Mouse (Mus musculus) neural tube, embryonic 13.5 days (tissue): ENCODE measurements around the gene Dnajc5. TPM values are rescaled to one million over a fixed set of nuclear protein-coding genes. Genes with fewer than 3 reads are reported as not detected.
"Not testable (repeated sequence)": the region's sequence is repeated elsewhere in the genome, so short reads cannot be mapped to it uniquely, and the experiment has no call there.

Experiments
- ATAC-seq: fragments of 200-750 bp; cut with Nextera tagmentation; 2 replicates; pipeline ENCODE4 v1.8.0; 2017; ENCODE audit warnings: low read depth, mild to moderate bottlenecking, moderate TSS enrichment, moderate library complexity
- H3K27ac ChIP-seq: fragments of 300-500 bp; sonication (generic); replicated peaks from 2 replicates; pipeline ENCODE4 v1.5.1; 2015; ENCODE audit warnings: moderate library complexity, mild to moderate bottlenecking, inconsistent platforms
- H3K27me3 ChIP-seq: fragments of 300-500 bp; sonication (generic); 2 replicates; pipeline ENCODE4 v1.6.1; 2015; ENCODE audit warnings: mild to moderate bottlenecking, inconsistent platforms
- H3K36me3 ChIP-seq: fragments of 300-500 bp; sonication (generic); 2 replicates; pipeline ENCODE4 v1.6.1; 2015; ENCODE audit warnings: mild to moderate bottlenecking, inconsistent platforms
- H3K4me1 ChIP-seq: fragments of 300-500 bp; sonication (generic); replicated peaks from 2 replicates; pipeline ENCODE4 v1.6.1; 2015; ENCODE audit warnings: inconsistent platforms
- H3K4me2 ChIP-seq: fragments of 300-500 bp; sonication (generic); 2 replicates; pipeline ENCODE4 v1.6.1; 2015; ENCODE audit warnings: inconsistent platforms, mild to moderate bottlenecking, moderate library complexity
- H3K4me3 ChIP-seq: fragments of 300-500 bp; sonication (generic); 2 replicates; pipeline ENCODE4 v1.5.1; 2015; ENCODE audit warnings: mild to moderate bottlenecking, inconsistent platforms
- H3K9ac ChIP-seq: fragments of 300-500 bp; sonication (generic); 2 replicates; pipeline ENCODE4 v1.6.1; 2015; ENCODE audit warnings: moderate library complexity, mild to moderate bottlenecking, inconsistent platforms
- H3K9me3 ChIP-seq: fragments of 300-500 bp; sonication (generic); 2 replicates; pipeline ENCODE4 v1.6.1; 2016; ENCODE audit warnings: inconsistent platforms
- WGBS: fragments of 180-500 bp; shearing (Covaris S2); methylation state at CpG from one replicate; pipeline ENCODE4 v1.1.7; 2015; 5-methylcytosine and 5-hydroxymethylcytosine counted together
- polyA plus RNA-seq: library from polyadenylated mRNA; unstranded; fragments of >200 nt; fragmentation: Nextera tagmentation; extraction: Ambion mirVana; gene quantifications from 2 replicates; pipeline ENCODE4 v1.2.1, GENCODE M21; 2015

The Dnajc5 gene
- polyA plus RNA-seq, 1 experiment from 2014 or later = 192 TPM

DNA sequence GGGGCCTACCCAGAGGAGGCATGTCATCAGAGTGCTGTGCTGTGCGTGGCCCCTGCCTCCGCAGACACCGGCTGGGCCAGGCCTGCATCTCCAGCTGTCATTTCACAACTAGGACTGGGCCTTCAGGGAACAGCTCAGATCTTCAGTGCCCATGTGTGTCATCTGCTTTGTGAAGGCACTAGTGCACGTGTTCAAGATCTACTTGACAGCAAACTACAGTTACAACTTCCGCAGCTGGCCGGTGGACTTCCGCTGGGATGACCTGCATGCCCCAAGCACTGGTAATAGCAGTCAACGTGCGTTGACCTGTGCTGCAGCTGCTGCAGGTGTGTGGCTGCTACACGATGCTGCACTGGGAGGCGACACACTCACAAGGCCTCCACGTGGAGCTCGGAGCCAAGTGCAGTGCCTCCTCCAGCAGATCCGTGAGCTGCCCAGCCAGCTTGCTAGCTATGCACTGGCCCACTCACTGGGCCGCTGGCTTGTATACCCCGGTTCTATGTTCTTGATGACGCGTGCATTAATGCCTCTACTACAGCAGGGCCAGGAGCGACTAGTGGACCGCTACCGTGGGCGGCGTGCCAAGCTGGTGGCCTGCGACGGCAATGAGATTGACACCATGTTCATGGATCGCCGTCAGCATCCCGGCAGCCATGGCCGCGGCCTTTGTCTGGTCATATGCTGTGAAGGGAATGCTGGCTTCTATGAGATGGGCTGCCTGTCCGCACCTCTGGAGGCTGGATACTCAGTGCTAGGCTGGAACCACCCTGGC, 26.9 kb upstream of the Dnajc5 start, which contains the start of gene Abhd16b:
Gene Abhd16b (plus strand): TSS at position 51 of the 772 bp plus-strand sequence.
- H3K4me1 ChIP-seq = peaks cover 15% of the 10 kb centered on the region
- no peaks in the 10 kb centered on the region for H3K27me3 ChIP-seq
- H3K9me3 ChIP-seq = no peaks in the 10 kb centered on the region
- no peak within 1 kb of the TSS for H3K4me3 ChIP-seq
- H3K9ac ChIP-seq = no peak within 1 kb of the TSS
- ATAC-seq = no peak
- no peak within 1 kb of the TSS for H3K4me2 ChIP-seq
- H3K27ac ChIP-seq = no peak within 1 kb of the TSS
- WGBS = 86% methylated on average over 31 of the region's 31 CpGs
- no peaks in the 10 kb centered on the region for H3K36me3 ChIP-seq

DNA sequence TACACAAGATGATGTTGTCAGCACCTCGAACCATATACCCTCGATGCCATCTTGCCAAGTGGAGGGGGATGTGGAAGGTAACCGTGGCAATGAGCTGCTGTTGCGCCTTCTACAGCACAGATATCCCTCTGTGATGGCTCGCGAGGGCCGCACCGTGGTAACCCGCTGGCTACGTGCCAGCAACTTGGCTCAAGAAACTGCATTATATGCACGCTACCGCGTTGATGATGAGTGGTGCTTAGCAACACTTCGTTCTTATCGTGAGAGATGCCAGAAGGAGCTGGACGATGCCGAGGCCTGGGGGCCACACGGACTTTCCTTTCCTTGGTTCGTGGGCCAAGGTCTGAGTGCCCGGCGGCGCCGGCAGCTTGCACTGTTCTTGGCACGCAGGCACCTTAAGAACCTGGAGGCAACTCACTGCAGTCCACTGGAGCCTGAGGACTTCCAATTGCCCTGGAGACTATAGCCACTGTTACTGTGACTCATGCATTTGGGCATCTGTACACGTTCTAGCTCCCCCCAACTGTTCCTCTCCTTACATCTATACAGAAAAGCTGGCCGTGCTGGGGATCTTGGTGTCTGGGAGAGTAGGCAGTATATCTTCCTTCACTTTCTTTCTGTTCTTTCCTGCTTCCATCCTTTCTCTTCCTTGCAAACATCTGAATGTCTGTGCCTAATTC, 25.9 kb upstream of the Dnajc5 start:
- Histone ChIP-seq H3K4me3 (no peak overlapping the region), H3K4me2 (no peak overlapping the region), H3K4me1 (peaks cover 20% of the 10 kb centered on the region), H3K27me3 (no peaks in the 10 kb centered on the region), H3K9me3 (no peaks in the 10 kb centered on the region), H3K9ac (no peak overlapping the region), H3K36me3 (0 out of 2 replicates have a peak, but pooled peaks cover 3% of the 10 kb centered on the region), H3K27ac (no peak overlapping the region)
- no peak for ATAC-seq
- 73% methylated on average over 26 of the region's 26 CpGs for WGBS

DNA sequence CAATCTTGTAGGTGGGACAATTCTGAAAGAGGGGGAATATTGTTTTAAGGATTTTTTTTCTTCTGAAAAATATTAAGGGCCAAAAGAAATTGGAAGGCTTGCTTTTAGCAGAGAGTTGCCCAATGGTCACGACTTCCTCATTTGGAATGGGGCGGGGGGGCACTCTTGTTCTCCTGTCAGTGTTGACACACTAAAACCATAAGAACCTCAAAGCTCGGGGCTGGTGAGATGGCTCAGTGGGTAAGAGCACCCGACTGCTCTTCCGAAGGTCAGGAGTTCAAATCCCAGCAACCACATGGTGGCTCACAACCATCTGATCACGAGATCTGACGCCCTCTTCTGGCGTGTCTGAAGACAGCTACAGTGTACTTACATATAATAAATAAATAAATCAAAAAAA, 24.4 kb upstream of the Dnajc5 start:
- Histone ChIP-seq H3K4me3 (peak overlapping the region; percentile 96; the same call in 1 of the 2 replicates), H3K27ac (0 out of 2 replicates have a peak overlapping the region, but pooled peaks have one; percentile 84), H3K4me2 (peak overlapping the region; percentile 99; the same call in 1 of the 2 replicates), H3K36me3 (peaks cover 17% of the 10 kb centered on the region; the same call in 1 of the 2 replicates), H3K4me1 (peaks cover 20% of the 10 kb centered on the region)
- H3K9ac ChIP-seq, H3K27me3 ChIP-seq, H3K9me3 ChIP-seq, ATAC-seq: not testable (repeated sequence)
- 61% methylated on average over 8 of the region's 8 CpGs for WGBS

DNA sequence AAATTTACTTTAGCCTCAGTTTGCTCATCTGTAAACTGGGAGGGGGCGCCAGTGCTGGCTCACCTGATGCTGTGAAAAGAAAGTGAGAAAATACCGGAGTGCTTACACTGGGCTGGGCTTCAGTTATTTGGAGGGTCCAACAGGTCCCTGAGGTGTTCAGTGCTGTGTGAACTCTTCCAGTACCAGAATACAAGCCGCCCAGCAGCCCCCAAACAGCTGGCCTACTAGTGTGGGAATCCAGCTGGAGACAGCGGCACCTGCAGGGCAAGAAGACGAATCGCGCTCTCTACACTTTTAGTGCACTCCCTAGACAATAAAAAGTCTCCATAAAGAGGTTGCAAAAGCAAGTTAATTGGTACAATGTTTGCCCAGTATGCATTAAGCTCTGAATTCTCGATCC, 24.0 kb upstream of the Dnajc5 start:
- peak overlapping the region; percentile 96 for H3K4me3 ChIP-seq
- ATAC-seq = peak; percentile 75
- H3K27ac ChIP-seq = peak overlapping the region; percentile 84
- 12% methylated on average over 8 of the region's 8 CpGs for WGBS
- peak overlapping the region; percentile 99 for H3K4me2 ChIP-seq
- peaks cover 20% of the 10 kb centered on the region for H3K4me1 ChIP-seq
- no peaks in the 10 kb centered on the region for H3K9me3 ChIP-seq
- H3K27me3 ChIP-seq = no peaks in the 10 kb centered on the region
- peaks cover 22% of the 10 kb centered on the region for H3K36me3 ChIP-seq
- H3K9ac ChIP-seq = peak overlapping the region; percentile 76

DNA sequence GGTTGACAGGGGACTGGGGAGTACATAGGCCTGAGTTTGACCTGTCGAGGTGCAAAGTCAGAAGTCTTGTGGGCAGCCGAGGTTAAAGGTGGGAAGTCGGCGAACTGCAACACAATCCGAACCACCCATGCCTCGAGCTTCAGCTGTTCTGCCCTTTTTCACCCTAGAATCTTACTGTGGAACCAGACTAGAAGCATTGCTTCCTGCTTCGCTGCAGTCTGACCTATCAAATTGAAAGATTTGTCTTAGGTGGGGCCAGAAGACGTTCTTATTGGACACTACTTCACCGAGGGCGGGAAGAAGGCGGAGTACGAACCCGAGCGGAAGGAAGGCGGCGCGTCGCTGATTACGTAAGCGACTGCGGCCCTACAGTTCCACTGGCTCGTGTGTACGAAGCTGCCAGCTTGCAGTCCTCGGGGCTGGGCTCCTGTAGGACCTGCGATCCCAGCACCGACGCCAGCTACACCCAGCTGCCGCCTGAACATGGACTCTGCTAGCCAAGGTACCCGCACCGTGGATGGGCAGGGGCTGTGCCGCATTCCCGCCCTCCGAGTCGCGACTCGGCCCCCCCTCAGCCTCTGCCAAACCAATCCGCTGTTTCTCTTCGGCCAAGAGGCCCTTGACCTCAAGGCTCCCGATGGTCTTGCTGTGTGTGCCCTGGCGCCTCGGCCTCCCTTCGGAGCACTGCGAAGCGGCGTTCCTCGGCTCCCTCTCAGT, 23.3 kb upstream of the Dnajc5 start, which contains the start of gene Tpd52l2:
Gene Tpd52l2 (plus strand): TSS at position 312 of the 717 bp plus-strand sequence.
- Histone ChIP-seq H3K36me3 (peaks cover 29% of the 10 kb centered on the region), H3K27ac (peak within 1 kb of the TSS; percentile 88), H3K4me1 (peaks cover 20% of the 10 kb centered on the region), H3K27me3 (no peaks in the 10 kb centered on the region), H3K9ac (peak within 1 kb of the TSS; percentile 95), H3K4me2 (peak within 1 kb of the TSS; percentile 99), H3K4me3 (peak within 1 kb of the TSS; percentile 96), H3K9me3 (no peaks in the 10 kb centered on the region)
- under 1% methylated on average over 46 of the region's 46 CpGs for WGBS
- peak; percentile 99 for ATAC-seq

DNA sequence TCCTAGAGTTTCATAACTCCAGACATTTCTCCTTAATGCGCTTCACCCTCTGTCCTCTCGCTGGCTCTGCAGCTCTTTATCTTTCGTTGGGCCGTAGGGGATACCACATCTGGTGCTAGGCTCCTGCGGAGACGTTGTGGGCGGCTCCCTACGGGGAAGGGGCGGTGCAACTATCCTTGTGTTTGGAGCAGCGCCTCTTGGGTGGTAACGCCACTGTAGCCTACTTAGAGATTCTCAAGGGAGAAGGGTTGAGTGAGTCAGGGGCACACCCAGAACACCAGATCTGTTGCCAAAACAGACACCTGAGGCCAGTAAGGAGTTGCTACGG, 22.8 kb upstream of the Dnajc5 start:
- WGBS = under 1% methylated on average over 12 of the region's 12 CpGs
- peak; percentile 30; the same call in 1 of the 2 replicates for ATAC-seq

DNA sequence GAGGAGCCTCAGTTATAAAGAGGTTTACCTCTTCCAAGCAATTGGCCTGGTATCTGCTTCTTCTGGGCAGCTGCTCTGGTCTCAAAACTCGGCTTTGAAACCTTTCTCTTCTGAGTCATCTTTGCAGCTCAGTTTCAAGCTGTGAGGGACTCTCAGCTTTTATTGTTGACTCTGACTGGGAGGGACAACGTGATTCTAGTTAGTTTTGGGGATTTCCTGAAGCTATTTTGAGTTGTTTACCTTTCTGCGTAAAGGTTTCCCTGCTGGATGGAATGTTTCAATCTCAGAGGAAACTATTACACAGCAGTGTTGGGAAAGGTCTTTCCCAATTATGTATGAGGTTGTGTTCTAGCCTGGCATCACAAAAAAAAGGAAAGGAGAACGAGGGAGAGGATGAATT, 21.6 kb upstream of the Dnajc5 start:
- Histone ChIP-seq H3K27me3 (no peaks in the 10 kb centered on the region), H3K4me1 (peaks cover 20% of the 10 kb centered on the region), H3K9me3 (no peaks in the 10 kb centered on the region), H3K9ac (no peak overlapping the region), H3K4me2 (0 out of 2 replicates have a peak overlapping the region, but pooled peaks have one; percentile 99), H3K4me3 (no peak overlapping the region), H3K36me3 (peaks cover 45% of the 10 kb centered on the region), H3K27ac (no peak overlapping the region)
- 82% methylated on average over 4 of the region's 4 CpGs for WGBS
- no peak for ATAC-seq

More for the DNA sequence above, 22.8 kb upstream of the Dnajc5 start:
- Histone ChIP-seq H3K9me3 (no peaks in the 10 kb centered on the region), H3K27ac (peak overlapping the region; percentile 88), H3K4me3 (peak overlapping the region; percentile 96), H3K36me3 (peaks cover 34% of the 10 kb centered on the region), H3K9ac (peak overlapping the region; percentile 95), H3K27me3 (no peaks in the 10 kb centered on the region), H3K4me2 (peak overlapping the region; percentile 99), H3K4me1 (peaks cover 20% of the 10 kb centered on the region)

DNA sequence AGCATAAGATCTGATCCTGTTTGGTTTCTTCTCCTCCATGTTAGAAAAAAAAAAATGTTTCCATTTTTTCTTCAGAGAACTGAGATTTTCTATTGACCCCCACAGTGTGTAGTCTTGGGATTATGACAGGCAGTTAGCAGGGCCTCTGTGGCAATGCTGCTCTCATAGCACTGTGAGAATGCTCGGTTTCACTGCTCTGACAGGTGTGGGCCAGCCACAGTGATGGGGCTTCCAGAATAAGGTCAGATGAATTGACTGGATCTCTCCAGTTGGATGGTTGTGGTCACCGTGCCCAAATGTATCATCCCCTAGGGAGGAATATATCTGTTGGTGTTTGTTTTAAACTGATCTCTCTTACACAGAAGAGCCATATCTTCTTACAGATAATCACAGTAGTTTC, 11.1 kb upstream of the Dnajc5 start:
- H3K9me3 ChIP-seq = no peaks in the 10 kb centered on the region
- H3K36me3 ChIP-seq = peaks cover 95% of the 10 kb centered on the region
- WGBS = 86% methylated on average over 2 of the region's 2 CpGs
- no peak for ATAC-seq
- no peak overlapping the region for H3K27ac ChIP-seq
- H3K4me1 ChIP-seq = no peaks in the 10 kb centered on the region
- no peak overlapping the region for H3K4me2 ChIP-seq
- H3K27me3 ChIP-seq = no peaks in the 10 kb centered on the region
- no peak overlapping the region for H3K9ac ChIP-seq
- H3K4me3 ChIP-seq = no peak overlapping the region

DNA sequence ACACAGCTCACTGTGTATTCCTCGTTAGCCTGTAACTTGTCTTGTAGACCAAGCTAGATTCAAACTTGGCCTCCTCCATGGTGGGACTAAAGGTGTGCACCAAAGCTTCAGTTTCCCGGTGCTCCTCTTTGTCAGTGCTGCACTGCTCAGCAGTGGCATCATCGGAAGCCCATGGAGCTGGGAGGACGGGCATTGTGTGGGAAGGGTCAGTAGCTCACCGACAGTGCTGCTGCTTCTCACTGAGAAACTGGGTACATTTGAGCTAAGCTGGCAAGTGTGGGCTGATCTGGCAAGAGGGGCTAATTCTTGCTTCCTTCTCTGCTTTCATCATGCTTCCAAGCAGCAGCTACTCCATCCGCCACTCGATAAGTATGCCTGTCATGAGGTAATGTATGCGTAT, 9.1 kb upstream of the Dnajc5 start:
- Histone ChIP-seq H3K4me1 (no peaks in the 10 kb centered on the region), H3K27me3 (no peaks in the 10 kb centered on the region), H3K27ac (no peak overlapping the region), H3K4me2 (no peak overlapping the region), H3K4me3 (no peak overlapping the region), H3K36me3 (peaks cover 96% of the 10 kb centered on the region), H3K9ac (no peak overlapping the region), H3K9me3 (no peaks in the 10 kb centered on the region)
- no peak for ATAC-seq
- 95% methylated on average over 8 of the region's 8 CpGs for WGBS

DNA sequence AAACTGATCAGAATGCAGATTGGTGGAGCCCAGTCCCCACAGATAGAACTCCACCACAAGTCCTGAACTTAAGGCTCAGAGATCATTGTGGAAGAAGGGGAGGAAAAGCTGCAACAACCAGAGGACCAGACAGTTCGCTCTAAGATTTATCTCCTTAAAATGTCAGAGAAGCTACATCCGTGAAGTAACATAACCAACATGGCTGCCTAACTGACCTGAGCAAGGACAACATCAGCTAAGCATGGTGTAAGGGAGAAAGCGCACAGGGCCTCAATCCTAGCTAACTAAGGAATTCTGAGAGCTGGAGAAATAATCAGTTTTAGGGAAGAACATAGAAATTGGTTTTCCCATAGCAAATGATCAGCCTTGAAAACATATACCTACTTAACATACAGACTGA, 1.1 kb upstream of the Dnajc5 start:
- H3K36me3 ChIP-seq = peaks cover 38% of the 10 kb centered on the region
- H3K27me3 ChIP-seq = no peaks in the 10 kb centered on the region
- no peaks in the 10 kb centered on the region for H3K9me3 ChIP-seq
- peak overlapping the region; percentile 97 for H3K4me3 ChIP-seq
- peak overlapping the region; percentile 98 for H3K27ac ChIP-seq
- WGBS = 72% methylated on average over 3 of the region's 3 CpGs
- peaks cover 44% of the 10 kb centered on the region for H3K4me1 ChIP-seq
- no peak for ATAC-seq
- peak overlapping the region; percentile 95 for H3K9ac ChIP-seq
- peak overlapping the region; percentile 74 for H3K4me2 ChIP-seq

DNA sequence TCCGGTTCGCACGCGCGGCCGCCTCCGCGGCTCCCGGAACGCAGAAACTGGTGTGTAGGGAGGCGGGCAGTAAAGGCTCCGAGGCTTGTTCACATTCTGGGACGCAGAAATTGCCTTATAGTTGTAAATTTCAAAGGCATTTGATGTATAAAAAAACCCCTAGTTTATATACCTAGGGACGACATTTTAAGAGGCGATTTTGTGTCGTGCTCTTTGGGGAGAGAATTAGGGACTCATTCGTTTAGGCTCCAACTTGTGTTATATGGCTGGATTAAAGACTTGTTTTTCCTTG, 597 bp downstream of the Dnajc5 start:
- 0% methylated on average over 17 of the region's 17 CpGs for WGBS

DNA sequence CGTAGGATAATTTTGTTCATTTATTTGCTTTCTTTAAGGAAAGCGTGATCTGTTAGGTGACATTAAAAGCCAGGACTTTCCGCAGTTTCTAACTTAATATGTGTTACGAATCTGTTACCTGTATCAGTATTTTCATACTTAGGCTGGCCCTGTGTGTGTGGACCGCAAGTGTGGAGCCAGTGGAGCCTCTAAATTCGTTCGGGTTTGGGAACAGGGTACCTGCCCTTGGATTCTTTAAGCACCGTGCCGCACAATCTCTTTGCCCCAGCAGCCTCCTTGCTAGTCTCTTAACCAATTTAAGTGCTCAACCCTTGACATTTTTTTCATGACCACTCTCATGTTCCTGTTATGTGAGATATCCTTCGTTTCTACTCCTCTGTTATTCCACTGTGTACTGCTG, 1.2 kb downstream of the Dnajc5 start:
- no peaks in the 10 kb centered on the region for H3K27me3 ChIP-seq
- H3K9me3 ChIP-seq = no peaks in the 10 kb centered on the region
- peak overlapping the region; percentile 74 for H3K4me2 ChIP-seq
- peak overlapping the region; percentile 95 for H3K9ac ChIP-seq
- 49% methylated on average over 10 of the region's 10 CpGs for WGBS
- peaks cover 17% of the 10 kb centered on the region for H3K36me3 ChIP-seq
- no peak for ATAC-seq
- H3K4me1 ChIP-seq = peaks cover 46% of the 10 kb centered on the region
- no peak overlapping the region for H3K27ac ChIP-seq
- peak overlapping the region; percentile 97 for H3K4me3 ChIP-seq

More for the DNA sequence above, 597 bp downstream of the Dnajc5 start:
- Histone ChIP-seq H3K9ac (peak overlapping the region; percentile 95), H3K27me3 (no peaks in the 10 kb centered on the region), H3K4me1 (peaks cover 46% of the 10 kb centered on the region), H3K27ac (peak overlapping the region; percentile 98), H3K4me2 (peak overlapping the region; percentile 74), H3K9me3 (no peaks in the 10 kb centered on the region), H3K36me3 (peaks cover 23% of the 10 kb centered on the region), H3K4me3 (peak overlapping the region; percentile 97)
- no peak for ATAC-seq
